Mouse (Mus musculus): ENCODE results near the gene Vmn1r33.
"Not testable (repeated sequence)": the region's sequence is repeated elsewhere in the genome, so short reads cannot be mapped to it uniquely, and the experiment has no call there.

The Vmn1r33 gene

GRCm38 (mm10) chr6:66618182-66618581, at the start of gene Vmn1r33:
Gene Vmn1r33, minus strand, starts transcription at chr6:66618282.
- DNase-seq (ENCODE audit: low read depth) = not testable (repeated sequence)

GRCm38 (mm10) chr6:66643779-66644178, 25.7 kb upstream of the Vmn1r33 start, which contains the start of gene Vmn1r34:
Gene Vmn1r34, minus strand, starts transcription at chr6:66643879.
- DNase-seq (ENCODE audit: low read depth) = no peak

GRCm38 (mm10) chr6:66595804-66596203, 22.3 kb downstream of the Vmn1r33 start:
- DNase-seq (ENCODE audit: low read depth) = no peak
